Mouse (Mus musculus): ENCODE data around the gene Ankrd44.

GRCm38 (mm10) chr1:54734917-54735664 is 191.1 kb downstream of the Ankrd44 start:
- TF ChIP-seq GATA1 (IDR thresholded peaks at IDR 0.05; ENCODE audit: borderline replicate concordance, low read length) = no peak
- no peak for TF ChIP-seq FLI1 (IDR thresholded peaks at IDR 0.05; ENCODE audit: low read length)

Data from megakaryocyte, embryonic 14.5 days (primary cell).